Mouse (Mus musculus) spleen, postnatal 10 days (tissue): ENCODE measurements around the gene Ilf2.

ENCODE experiments used
- DNase-seq, 2 experiments: peaks; one replicate each; pipeline ENCODE4 v3.0.0; 2021 to 2022; ENCODE audit warnings: low spot score in 2 of 2

Ilf2 gene

DNA sequence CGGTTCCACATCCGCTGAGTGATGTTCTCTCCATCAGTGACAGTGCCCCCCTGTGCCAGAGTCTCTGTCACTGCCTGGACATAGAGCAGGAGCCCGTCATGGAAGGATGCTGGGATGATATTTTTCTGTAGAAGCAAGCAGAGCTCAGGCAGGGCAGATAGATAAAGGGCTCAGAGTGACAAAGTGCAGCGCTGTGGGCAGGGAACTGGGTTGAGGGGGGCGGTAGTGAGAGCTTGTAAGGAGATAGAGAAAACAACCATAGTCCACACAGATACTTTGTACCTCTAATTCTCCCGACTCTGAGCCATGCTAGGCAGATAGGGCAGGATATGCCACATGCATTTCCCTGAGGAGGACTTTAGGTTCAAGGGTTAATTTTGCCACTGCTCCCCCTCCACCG lies 13.3 kb upstream of the Ilf2 start:
- no peak for DNase-seq

- peak in 1 of 2 experiments; percentile 13 for DNase-seq
Measured at GRCm38 (mm10) chr3:90464552-90465080, 11.3 kb upstream of the Ilf2 start.

GRCm38 (mm10) chr3:90465081-90465685 lies 10.7 kb upstream of the Ilf2 start:
- DNase-seq: peak; percentile 33 to 35

- peak; percentile 31 for DNase-seq
Measured at GRCm38 (mm10) chr3:90465686-90466310, 10.1 kb upstream of the Ilf2 start, which contains the start of gene Npr1. Npr1 (minus strand) TSS chr3:90465866.

GRCm38 (mm10) chr3:90466311-90466766 lies 9.6 kb upstream of the Ilf2 start:
- DNase-seq: no peak

- DNase-seq: no peak
Measured at GRCm38 (mm10) chr3:90467618-90468300, 8.2 kb upstream of the Ilf2 start.

DNA sequence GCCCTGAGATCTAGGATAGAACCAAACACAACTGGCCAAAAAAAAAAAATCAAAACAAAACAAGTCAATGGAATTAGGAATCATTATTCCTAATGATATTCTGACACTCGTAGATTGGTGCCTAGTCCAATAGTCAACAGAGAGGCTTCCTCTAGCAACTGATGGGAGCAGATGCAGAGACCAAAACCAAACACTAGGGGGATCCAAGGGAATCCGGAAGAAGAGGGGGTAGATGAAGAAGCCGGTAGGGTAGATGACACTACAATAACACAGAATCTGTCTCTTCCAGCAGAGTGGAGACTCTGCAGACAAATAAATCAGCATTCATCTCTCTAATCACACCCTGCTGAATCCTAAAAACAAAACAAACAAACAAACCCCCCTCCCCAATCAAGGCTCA lies 3.7 kb upstream of the Ilf2 start:
- peak; percentile 28 to 74 for DNase-seq

- no peak for DNase-seq
Measured at GRCm38 (mm10) chr3:90475151-90475830, 635 bp upstream of the Ilf2 start.

DNA sequence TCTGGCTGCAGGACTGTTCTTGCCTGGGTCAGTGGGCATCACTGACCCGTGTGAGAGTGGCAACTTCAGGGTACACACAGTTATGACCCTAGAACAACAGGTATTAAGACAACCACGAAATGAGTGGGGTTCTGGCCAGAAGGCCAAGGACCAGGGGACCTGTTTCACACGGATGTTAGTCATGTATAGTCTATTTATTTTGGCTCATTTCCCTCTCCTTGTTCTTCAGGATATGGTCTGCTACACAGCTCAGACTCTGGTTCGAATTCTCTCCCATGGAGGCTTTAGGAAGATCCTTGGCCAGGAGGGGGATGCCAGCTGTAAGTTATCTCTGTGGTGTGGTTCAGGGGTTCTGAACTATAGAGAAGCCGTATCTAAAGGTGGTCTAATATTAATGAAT lies 11.1 kb downstream of the Ilf2 start:
- DNase-seq: no peak

DNA sequence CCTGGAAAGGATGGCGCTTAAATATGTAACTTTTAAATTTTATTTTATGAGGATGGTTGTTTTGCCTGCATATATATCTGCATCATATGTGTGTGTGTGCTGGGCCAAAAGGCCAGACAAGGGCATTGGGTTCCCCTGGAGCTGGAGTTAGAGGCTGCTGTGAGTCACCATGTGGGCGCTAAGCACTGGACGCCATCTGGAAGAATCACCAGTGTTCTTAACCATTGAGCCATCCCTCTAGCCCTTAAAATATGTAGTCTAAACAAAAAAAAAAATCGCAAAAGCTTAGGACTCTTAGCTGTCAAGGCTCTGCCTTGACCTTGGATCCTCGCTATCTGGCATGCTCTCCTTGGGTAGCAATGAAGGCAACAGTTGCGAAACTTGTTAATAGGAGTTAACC lies 12.7 kb downstream of the Ilf2 start:
- DNase-seq: no peak

DNA sequence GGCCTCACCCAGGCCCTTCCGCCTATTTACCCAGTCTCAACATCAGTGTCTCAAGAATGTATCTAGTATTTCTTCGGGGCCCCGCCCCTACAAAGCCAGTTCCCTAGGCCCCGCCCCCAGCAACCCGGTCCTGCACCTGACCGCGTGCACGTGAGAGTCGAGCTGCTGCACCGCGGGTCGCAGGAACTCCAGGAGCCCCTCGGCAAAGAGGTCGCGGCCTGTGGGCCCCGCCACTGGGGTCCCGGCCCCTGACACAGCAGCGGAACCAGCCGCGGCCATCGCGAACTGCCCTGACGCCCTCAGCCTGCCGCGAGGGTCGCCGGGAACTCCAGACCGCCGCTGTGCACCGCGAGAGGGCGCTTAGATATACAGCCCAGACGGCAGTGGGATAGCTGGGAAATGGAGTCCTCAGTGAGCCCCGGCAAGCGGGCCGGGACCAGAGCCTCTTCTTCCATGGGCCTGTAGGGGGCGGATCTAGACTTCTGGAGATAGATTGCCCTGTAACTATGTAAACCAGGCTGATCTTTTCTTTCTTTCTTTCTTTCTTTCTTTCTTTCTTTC lies 14.8 kb downstream of the Ilf2 start, which contains the start of gene Snapin:
Gene Snapin (minus strand): TSS at position 338 of the 561 bp plus-strand sequence.
- peak; percentile 96 to 97 for DNase-seq

GRCm38 (mm10) chr3:90491350-90491749 lies 15.4 kb downstream of the Ilf2 start:
- peak in 1 of 2 experiments; percentile 65 for DNase-seq

DNA sequence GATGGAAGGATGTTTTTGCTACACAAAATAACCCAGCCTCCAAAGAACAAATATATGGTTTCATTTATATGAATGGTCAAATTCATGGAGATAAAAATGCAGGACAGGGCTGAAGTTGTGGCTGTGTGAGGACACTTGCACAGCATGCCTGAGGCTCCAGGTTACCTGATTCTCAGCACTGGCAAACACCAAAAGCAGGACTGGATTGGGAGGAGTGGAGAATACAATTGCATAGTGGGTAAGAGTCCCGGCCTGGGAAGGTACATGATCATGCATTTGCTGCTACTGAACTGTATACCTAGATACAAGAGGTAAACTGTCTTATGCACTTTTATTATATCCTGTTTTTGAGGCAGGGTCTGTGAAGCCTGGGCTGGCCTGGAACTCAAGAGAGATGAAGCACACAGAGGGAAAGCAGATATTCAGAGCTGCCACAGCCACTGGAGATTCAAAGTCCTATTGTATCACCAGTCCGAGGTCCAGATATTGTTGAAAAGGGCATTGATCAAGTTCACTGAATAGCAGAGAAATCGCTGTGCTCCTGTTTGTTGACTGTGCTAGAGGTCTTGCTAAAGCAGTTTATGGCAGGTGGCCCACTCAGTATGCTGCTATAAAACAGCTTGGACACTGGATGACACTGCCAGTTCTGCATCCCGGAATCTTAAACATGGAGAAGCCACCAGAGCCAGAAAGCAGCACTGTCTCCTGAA lies 18.1 kb downstream of the Ilf2 start:
- no peak for DNase-seq

GRCm38 (mm10) chr3:90495850-90496525 lies 20.1 kb downstream of the Ilf2 start:
- DNase-seq: no peak

- DNase-seq: no peak
Measured at GRCm38 (mm10) chr3:90497597-90497996, 21.7 kb downstream of the Ilf2 start.

- no peak for DNase-seq
Measured at GRCm38 (mm10) chr3:90503444-90503843, 27.5 kb downstream of the Ilf2 start.

- no peak for DNase-seq
Measured at GRCm38 (mm10) chr3:90505216-90505615, 29.3 kb downstream of the Ilf2 start.

- DNase-seq: no peak
Measured at GRCm38 (mm10) chr3:90506362-90506761, 30.4 kb downstream of the Ilf2 start.

DNA sequence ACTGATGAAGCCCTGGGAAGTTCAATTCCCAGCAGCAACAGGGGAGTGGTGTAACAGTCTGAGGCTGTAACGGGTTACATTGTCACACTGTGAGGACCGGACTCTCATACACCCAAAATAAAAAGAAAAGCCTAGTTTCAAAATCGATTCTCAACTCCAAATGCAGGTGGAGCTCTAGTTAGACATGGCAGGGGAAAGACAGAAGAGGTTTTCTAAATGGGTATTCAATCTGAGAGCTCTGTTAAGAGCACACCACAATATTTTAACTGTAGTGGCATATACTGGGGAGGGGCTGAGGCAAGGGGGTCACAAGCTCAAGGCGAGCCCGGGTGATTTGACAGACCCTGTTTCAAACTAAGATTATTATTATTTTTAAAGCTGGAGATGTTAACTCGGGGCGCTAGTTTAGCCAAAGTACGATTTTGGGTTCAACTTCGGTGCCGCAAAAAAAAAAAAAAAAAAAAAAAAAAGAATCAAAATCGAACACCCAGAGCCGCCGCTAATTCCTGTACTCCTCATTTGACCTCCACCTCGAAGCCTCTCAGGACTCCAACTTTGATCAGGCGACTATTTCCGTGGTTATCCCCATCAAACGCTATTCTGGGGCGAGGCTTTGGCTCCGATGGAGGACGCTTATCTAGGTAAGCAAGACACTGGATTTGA lies 32.5 kb downstream of the Ilf2 start:
- no peak for DNase-seq
